Mouse (Mus musculus) MEL (cell line): Measurements from ENCODE around the gene Srgap3. TPM values are rescaled to one million over a fixed set of nuclear protein-coding genes. Genes with fewer than 3 reads are reported as not detected.

ENCODE experiments used
- DNase-seq: peaks from one replicate; pipeline ENCODE4 v3.0.0; 2011; ENCODE audit warnings: low read depth, low spot score
- H3K27ac ChIP-seq: 2 replicates; pipeline ENCODE4 v1.5.1; 2012; ENCODE audit warnings: low read depth, mild to moderate bottlenecking, control low read depth, low read length, moderate library complexity; ENCODE audit not compliant: control insufficient read depth
- H3K27me3 ChIP-seq, 2 experiments: fragments of 150-350 bp in 1 of 2; sonication (generic) in 1 of 2; 2 replicates each; pipeline ENCODE4 v1.6.1; 2012; ENCODE audit warnings: low read length in 2 of 2, mild to moderate bottlenecking in 2 of 2, improper control_type of control experiment in 1 of 2, moderate library complexity in 1 of 2; ENCODE audit not compliant: insufficient read depth in 2 of 2, control insufficient read depth in 1 of 2
- H3K36me3 ChIP-seq, 2 experiments: 2 replicates each; pipeline ENCODE4 v1.6.1; 2012 to 2014; ENCODE audit warnings: low read length in 2 of 2, improper control_type of control experiment in 1 of 2, inconsistent platforms in 1 of 2, mild to moderate bottlenecking in 1 of 2; ENCODE audit not compliant: insufficient read depth in 2 of 2, control insufficient read depth in 1 of 2
- H3K4me1 ChIP-seq, 2 experiments: fragments of 150-350 bp in 1 of 2; sonication (generic) in 1 of 2; 2 replicates each; pipeline ENCODE4 v1.6.1; 2012; ENCODE audit warnings: low read length in 2 of 2, improper control_type of control experiment in 1 of 2, mild to moderate bottlenecking in 1 of 2; ENCODE audit not compliant: insufficient read depth in 2 of 2, control insufficient read depth in 1 of 2
- H3K4me3 ChIP-seq, 2 experiments: fragments of 150-350 bp in 1 of 2; sonication (generic) in 1 of 2; 2 replicates each; pipeline ENCODE4 v1.5.1; 2012; ENCODE audit warnings: low read depth in 2 of 2, low read length in 2 of 2, mild to moderate bottlenecking in 2 of 2, moderate library complexity in 2 of 2, control low read depth in 1 of 2, improper control_type of control experiment in 1 of 2; ENCODE audit not compliant: control insufficient read depth in 1 of 2, insufficient read depth in 1 of 2
- H3K79me2 ChIP-seq: 2 replicates; pipeline ENCODE4 v1.6.1; 2012; ENCODE audit warnings: mild to moderate bottlenecking, low read length, moderate library complexity; ENCODE audit not compliant: control insufficient read depth, poor library complexity, insufficient read depth
- H3K9ac ChIP-seq: 2 replicates; pipeline ENCODE4 v1.6.1; 2012; ENCODE audit warnings: low read depth, mild to moderate bottlenecking, control low read depth, low read length, moderate library complexity; ENCODE audit not compliant: control insufficient read depth, poor library complexity, severe bottlenecking
- H3K9me3 ChIP-seq: fragments of 150-350 bp; sonication (generic); replicated peaks from 2 replicates; pipeline ENCODE4 v1.6.1; 2012; ENCODE audit warnings: mild to moderate bottlenecking, low read length, improper control_type of control experiment, moderate library complexity; ENCODE audit not compliant: insufficient read depth
- CTCF ChIP-seq, 3 experiments: IDR thresholded peaks in 2 of 3; conservative IDR thresholded peaks in 1 of 3; 2 replicates each; pipeline ENCODE4 v1.5.1; 2011 to 2012; ENCODE audit warnings: low read length in 3 of 3, low read depth in 2 of 3, mild to moderate bottlenecking in 2 of 3, improper control_type of control experiment in 1 of 3, inconsistent platforms in 1 of 3, mixed read lengths in 1 of 3, moderate library complexity in 1 of 3; ENCODE audit not compliant: control insufficient read depth in 1 of 3, insufficient read depth in 1 of 3, poor library complexity in 1 of 3, severe bottlenecking in 1 of 3
- ETS1 ChIP-seq: IDR thresholded peaks from 2 replicates; pipeline ENCODE4 v1.6.1; 2012; ENCODE audit warnings: low read depth, mild to moderate bottlenecking, inconsistent platforms, low read length, improper control_type of control experiment, moderate library complexity
- HCFC1 ChIP-seq: IDR thresholded peaks from 2 replicates; pipeline ENCODE4 v1.6.1; 2012; ENCODE audit warnings: low read depth, mild to moderate bottlenecking, inconsistent platforms, low read length, improper control_type of control experiment, moderate library complexity
- JUND ChIP-seq: IDR thresholded peaks from 2 replicates; pipeline ENCODE4 v1.6.1; 2011; ENCODE audit warnings: low read depth, mild to moderate bottlenecking, improper control_type of control experiment, low read length
- KAT2A ChIP-seq: conservative IDR thresholded peaks from 2 replicates; pipeline ENCODE4 v1.6.1; 2012; ENCODE audit warnings: low read depth, low read length, improper control_type of control experiment, inconsistent platforms
- MAFK ChIP-seq: IDR thresholded peaks from 2 replicates; pipeline ENCODE4 v1.6.1; 2011; ENCODE audit warnings: low read depth, mild to moderate bottlenecking, low read length, improper control_type of control experiment, borderline replicate concordance
- MAX ChIP-seq: IDR thresholded peaks from 2 replicates; pipeline ENCODE4 v1.6.1; 2011; ENCODE audit warnings: low read length, improper control_type of control experiment
- MAZ ChIP-seq: IDR thresholded peaks from 2 replicates; pipeline ENCODE4 v1.6.1; 2012; ENCODE audit warnings: low read depth, mild to moderate bottlenecking, inconsistent platforms, low read length, improper control_type of control experiment
- MEF2A ChIP-seq: IDR thresholded peaks from 2 replicates; pipeline ENCODE4 v1.6.1; 2014; ENCODE audit warnings: low read depth, mild to moderate bottlenecking, inconsistent platforms, low read length, improper control_type of control experiment; ENCODE audit not compliant: poor library complexity, insufficient replicate concordance, severe bottlenecking; ENCODE audit errors: extremely low read depth
- MXI1 ChIP-seq: IDR thresholded peaks from 2 replicates; pipeline ENCODE4 v1.6.1; 2011; ENCODE audit warnings: mild to moderate bottlenecking, low read depth, low read length, improper control_type of control experiment
- MYC ChIP-seq: IDR thresholded peaks from 2 replicates; pipeline ENCODE4 v1.6.1; 2011; ENCODE audit warnings: low read depth, mild to moderate bottlenecking, low read length, improper control_type of control experiment, moderate library complexity
- NELFE ChIP-seq: IDR thresholded peaks from 2 replicates; pipeline ENCODE4 v1.6.1; 2011; ENCODE audit warnings: low read depth, low read length, improper control_type of control experiment
- POLR2AphosphoS5 ChIP-seq: IDR thresholded peaks from 2 replicates; pipeline ENCODE4 v1.6.1; 2012; ENCODE audit warnings: low read depth, borderline replicate concordance, mild to moderate bottlenecking, inconsistent platforms, low read length, moderate library complexity, mixed read lengths
- RAD21 ChIP-seq: IDR thresholded peaks from 2 replicates; pipeline ENCODE4 v1.6.1; 2011; ENCODE audit warnings: mild to moderate bottlenecking, low read depth, low read length, improper control_type of control experiment
- RCOR1 ChIP-seq: IDR thresholded peaks from 2 replicates; pipeline ENCODE4 v1.6.1; 2012; ENCODE audit warnings: low read depth, mild to moderate bottlenecking, inconsistent platforms, low read length, improper control_type of control experiment
- SIN3A ChIP-seq: IDR thresholded peaks from 2 replicates; pipeline ENCODE4 v1.6.1; 2012; ENCODE audit warnings: low read length, improper control_type of control experiment, inconsistent platforms
- SMC3 ChIP-seq: IDR thresholded peaks from 2 replicates; pipeline ENCODE4 v1.6.1; 2011; ENCODE audit warnings: low read depth, low read length, improper control_type of control experiment
- TAL1 ChIP-seq: IDR thresholded peaks from 2 replicates; pipeline ENCODE4 v1.6.1; 2012; ENCODE audit warnings: mild to moderate bottlenecking, inconsistent platforms, low read length, moderate library complexity, mixed read lengths
- TBP ChIP-seq: IDR thresholded peaks from 2 replicates; pipeline ENCODE4 v1.8.0; 2011; ENCODE audit warnings: low read depth, low read length, improper control_type of control experiment
- TCF12 ChIP-seq: IDR thresholded peaks from 2 replicates; pipeline ENCODE4 v1.6.1; 2014; ENCODE audit warnings: low read depth, mild to moderate bottlenecking, inconsistent platforms, low read length, improper control_type of control experiment, moderate library complexity
- UBTF ChIP-seq: IDR thresholded peaks from 2 replicates; pipeline ENCODE4 v1.6.1; 2012; ENCODE audit warnings: low read depth, mild to moderate bottlenecking, inconsistent platforms, low read length, improper control_type of control experiment, moderate library complexity, borderline replicate concordance; ENCODE audit not compliant: insufficient read depth
- USF1 ChIP-seq: IDR thresholded peaks from 2 replicates; pipeline ENCODE4 v1.6.1; 2014; ENCODE audit warnings: low read depth, mild to moderate bottlenecking, inconsistent platforms, low read length, improper control_type of control experiment, moderate library complexity
- USF2 ChIP-seq, 2 experiments: IDR thresholded peaks; 2 replicates each; pipeline ENCODE4 v1.6.1; 2011 to 2012; ENCODE audit warnings: improper control_type of control experiment in 2 of 2, low read length in 2 of 2, borderline replicate concordance in 1 of 2, inconsistent platforms in 1 of 2, low read depth in 1 of 2, mild to moderate bottlenecking in 1 of 2; ENCODE audit not compliant: insufficient read depth in 1 of 2
- ZMIZ1 ChIP-seq: IDR thresholded peaks from 2 replicates; pipeline ENCODE4 v1.6.1; 2012; ENCODE audit warnings: low read depth, mild to moderate bottlenecking, inconsistent platforms, low read length, improper control_type of control experiment, moderate library complexity
- ZNF384 ChIP-seq: IDR thresholded peaks from 2 replicates; pipeline ENCODE4 v1.6.1; 2012; ENCODE audit warnings: low read depth, mild to moderate bottlenecking, inconsistent platforms, low read length, improper control_type of control experiment
- polyA plus RNA-seq, 2 experiments: library from polyadenylated mRNA; stranded (reverse) in 1 of 2; unstranded in 1 of 2; fragments of >175 nt in 1 of 2; fragments of >200 nt in 1 of 2; gene quantifications; 2 replicates each; pipeline versions ENCODE4 v1.2.1 to v1.2.4; 2012; ENCODE audit warnings: low replicate concordance in 2 of 2, low read depth in 1 of 2; ENCODE audit not compliant: insufficient read length in 2 of 2, insufficient read depth in 1 of 2, missing spikeins in 1 of 2
- total RNA-seq: library from RNA; depleted of rRNA; stranded (reverse); fragments of 300-350 nt; gene quantifications from 2 replicates; pipeline ENCODE4 v1.2.3, GENCODE M21; 2012

Gene Srgap3
- total and polyA plus RNA-seq, 3 experiments = 0.31 to 0.75 TPM; not detected in 1

DNA sequence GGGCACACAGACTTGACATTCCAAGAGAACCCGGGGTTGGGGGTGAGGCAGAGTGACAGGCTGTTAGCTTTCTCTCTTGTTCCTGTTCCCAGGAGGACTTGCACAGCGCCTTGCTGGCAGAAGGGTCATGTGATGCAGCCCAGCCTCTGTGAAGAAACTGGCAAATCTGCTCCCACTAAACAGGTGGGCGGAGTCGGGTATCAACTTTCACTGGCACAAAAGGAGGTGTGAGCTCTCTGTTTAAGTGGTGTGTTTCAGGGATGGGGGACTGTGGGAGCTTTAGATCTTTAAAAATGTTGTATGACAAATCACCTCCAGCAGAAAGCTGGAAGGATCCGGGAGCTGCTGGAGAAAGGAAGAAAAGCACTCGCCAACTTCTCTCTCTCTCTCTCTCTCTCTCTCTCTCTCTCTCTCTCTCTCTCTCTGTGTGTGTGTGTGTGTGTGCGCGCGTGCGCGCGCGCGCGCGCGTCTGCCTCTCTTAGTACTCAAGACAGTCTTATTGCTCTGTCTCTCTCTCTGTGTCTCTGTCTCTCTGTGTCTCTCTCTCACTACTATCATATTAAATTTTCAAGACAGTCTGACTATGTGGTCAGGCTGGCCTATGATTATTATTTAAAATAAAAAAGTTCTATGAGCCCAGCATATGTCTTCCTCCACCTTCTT is 218.2 kb downstream of the Srgap3 start:
- peak; percentile 13 for DNase-seq
- no peaks in the 10 kb centered on the region for H3K36me3 ChIP-seq

DNA sequence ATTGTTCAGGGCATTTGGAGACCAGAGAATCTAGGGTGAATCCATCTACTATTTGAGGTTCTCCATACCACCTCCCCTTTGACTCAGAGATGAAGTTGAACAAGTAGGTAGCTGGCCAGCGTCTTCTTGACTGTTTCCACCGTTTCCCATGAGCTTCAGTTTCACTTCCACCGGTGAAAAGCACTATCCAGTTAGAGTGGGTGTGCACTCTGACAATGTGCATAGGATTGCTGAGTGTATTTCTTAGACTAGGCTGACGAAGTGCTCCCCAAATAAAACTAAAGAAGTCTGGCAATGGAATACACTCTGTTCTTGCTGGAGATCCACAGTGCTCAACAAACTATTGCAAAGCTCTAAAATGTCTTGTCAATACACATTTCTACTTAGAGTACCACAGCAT is 221.6 kb downstream of the Srgap3 start:
- no peak overlapping the region for H3K27ac ChIP-seq

More for the DNA sequence above, 218.2 kb downstream of the Srgap3 start:
- no peaks in the 10 kb centered on the region; a peak in 1 of 4 replicates for H3K27me3 ChIP-seq
- H3K9me3 ChIP-seq = no peaks in the 10 kb centered on the region
- no peaks in the 10 kb centered on the region for H3K79me2 ChIP-seq
- peak; percentile 71 for TF ChIP-seq USF1
- no peak for TF ChIP-seq KAT2A
- no peak overlapping the region for H3K27ac ChIP-seq
- no peak overlapping the region for H3K9ac ChIP-seq
- no peaks in the 10 kb centered on the region for H3K4me1 ChIP-seq
- no peak overlapping the region for H3K4me3 ChIP-seq

DNA sequence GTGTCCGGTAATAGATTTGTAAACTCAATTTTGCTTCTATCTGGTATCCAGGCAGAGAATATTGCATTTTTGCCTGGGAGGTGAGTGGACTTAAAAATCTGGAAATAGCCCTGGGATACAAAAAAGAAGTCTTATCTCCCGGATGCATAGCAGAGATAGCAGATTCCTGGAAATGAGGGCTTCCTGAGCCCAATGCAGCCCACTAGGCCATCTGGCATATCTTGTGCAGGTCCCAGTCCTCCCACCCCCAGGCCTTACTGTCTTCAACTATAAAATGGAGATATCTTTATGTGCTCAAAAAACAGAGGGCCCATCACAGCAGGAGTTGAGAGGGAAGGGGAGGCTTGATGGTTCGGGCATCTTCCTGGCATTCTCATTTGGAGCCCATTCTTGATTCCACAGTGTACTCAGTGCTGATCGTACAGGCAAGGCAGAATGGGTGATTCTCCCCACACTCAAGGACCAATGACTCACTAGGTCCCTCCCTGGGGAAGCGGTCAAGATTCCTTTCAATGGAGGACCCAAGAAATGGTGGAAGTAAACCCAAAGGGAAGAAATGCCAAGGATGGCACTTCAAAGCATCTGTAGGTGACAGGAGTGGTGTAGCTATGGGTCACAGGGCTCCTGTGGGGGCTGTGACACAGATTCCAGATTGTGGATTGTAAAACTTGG is 226.5 kb downstream of the Srgap3 start:
- H3K36me3 ChIP-seq = no peaks in the 10 kb centered on the region
- H3K27me3 ChIP-seq = no peaks in the 10 kb centered on the region; a peak in 2 of 4 replicates
- H3K9me3 ChIP-seq = no peaks in the 10 kb centered on the region
- TF ChIP-seq MYC (no peak), POLR2AphosphoS5 (no peak), TAL1 (no peak), SMC3 (no peak), RAD21 (no peak), UBTF (no peak), JUND (no peak), ZMIZ1 (no peak), MEF2A (no peak), USF2 (IDR thresholded peaks at IDR 0.05; ENCODE audit: borderline replicate concordance in 1 of 2, insufficient read depth in 1 of 2, low read depth in 1 of 2, low read length in 2 of 2) (no peak), SIN3A (no peak), ZNF384 (no peak), TCF12 (no peak), TBP (no peak), RCOR1 (no peak), NELFE (no peak)
- TF ChIP-seq, all 39 proteins: peak for 0
- Histone ChIP-seq H3K4me3 (no peak overlapping the region), H3K9ac (no peak overlapping the region), H3K27ac (no peak overlapping the region), H3K4me1 (no peaks in the 10 kb centered on the region), H3K79me2 (no peaks in the 10 kb centered on the region)
- no peak for DNase-seq

More for the DNA sequence above, 221.6 kb downstream of the Srgap3 start:
- Histone ChIP-seq H3K4me1 (no peaks in the 10 kb centered on the region), H3K9me3 (no peaks in the 10 kb centered on the region), H3K9ac (no peak overlapping the region), H3K27me3 (no peaks in the 10 kb centered on the region; a peak in 1 of 4 replicates), H3K79me2 (no peaks in the 10 kb centered on the region), H3K36me3 (no peaks in the 10 kb centered on the region), H3K4me3 (no peak overlapping the region)
- DNase-seq = no peak
- no peak for TF ChIP-seq POLR2AphosphoS5
- TF ChIP-seq USF1 = no peak
- no peak for TF ChIP-seq MAZ
- no peak for TF ChIP-seq HCFC1
- no peak for TF ChIP-seq MEF2A
- no peak for TF ChIP-seq NELFE
- TF ChIP-seq SMC3 = no peak
- TF ChIP-seq ETS1 = no peak
- no peak for TF ChIP-seq CTCF (IDR thresholded peaks at IDR 0.05 in 2 of 3, conservative IDR thresholded peaks at IDR 0.05 in 1 of 3; ENCODE audit: control insufficient read depth in 1 of 3, insufficient read depth in 1 of 3, low read depth in 2 of 3, low read length in 3 of 3, poor library complexity in 1 of 3, severe bottlenecking in 1 of 3)
- TF ChIP-seq TCF12 = no peak
- no peak for TF ChIP-seq MAX
- TF ChIP-seq MAFK = no peak
- TF ChIP-seq MYC = no peak
- no peak for TF ChIP-seq ZNF384
- no peak for TF ChIP-seq MXI1
